Comparison of ENCODE assay signal across 31 mouse cellular contexts in the genomic region with DNA sequence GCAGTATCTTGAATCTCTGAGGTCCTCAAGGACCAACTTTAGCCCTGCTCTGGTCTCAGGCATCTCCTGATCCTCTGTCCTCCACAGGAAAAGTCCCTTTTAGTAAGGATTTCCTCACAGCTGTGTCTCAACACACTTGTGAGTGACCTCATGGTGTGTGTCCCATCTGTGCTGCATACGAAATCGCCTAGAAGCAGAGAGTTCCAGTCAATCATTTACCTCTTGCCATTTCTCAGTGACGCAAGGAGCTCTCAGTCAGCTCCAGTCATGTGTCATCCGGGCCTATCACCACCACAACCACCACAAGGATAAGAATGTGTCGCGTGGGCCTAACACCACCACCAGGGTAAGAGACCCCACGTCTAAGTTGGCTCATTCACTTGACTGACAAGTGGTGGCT.
DNase-seq lines count a peak whose midpoint lies in the region; ATAC-seq and TF ChIP-seq lines count a peak whose summit lies in the region.
"Had no signal": no experiment of that assay in that cellular context is flagged by ENCODE, and none has a peak within 500 bp of the region (broad histone marks: within the 10 kb centered on the region; RNA-seq: fewer than 3 reads in every experiment).

No protein-coding gene starts in this region.

- H3K27ac ChIP-seq in midbrain, embryonic 11.5 days (ENCODE audit: low read depth, low read length) = no peak overlapping the region
- no peak overlapping the region for H3K27ac ChIP-seq in midbrain, postnatal 0 days (ENCODE audit: low read depth, low read length)
- H3K27ac ChIP-seq in intestine, postnatal 0 days (ENCODE audit: low read depth, low read length) = no peak overlapping the region
- H3K27ac ChIP-seq: embryonic facial prominence, embryonic 15.5 days; forebrain, embryonic 15.5 days; heart, embryonic 13.5 days; hindbrain, embryonic 12.5 days; limb, embryonic 13.5 days; midbrain, embryonic 15.5 days; neural tube, embryonic 13.5 days had no signal

- peak; percentile 19 for DNase-seq in kidney, adult 9 months
- DNase-seq in kidney, adult 11 months = no peak
- peak; percentile 76 for DNase-seq in midbrain, embryonic 11.5 days (ENCODE audit: low spot score, missing footprints)
- no peak for DNase-seq in midbrain, postnatal 0 days (ENCODE audit: low spot score)
- peak; percentile 63 for DNase-seq in yolk sac, embryonic 10.5 days (ENCODE audit: low spot score)
- DNase-seq: adrenal gland, postnatal 10 days; B cell, adult 2 months; cerebellum, adult 2 months; cerebellum, postnatal 25 days; gastrocnemius, postnatal 10 days; heart, adult 18-20 months; heart, postnatal 14 days; layer of hippocampus, adult 9-11 months; lung, embryonic 14.5 days; lung, postnatal 36 days; right cerebral cortex, postnatal 4 days; thymus, adult 18-20 months; thymus, postnatal 36 days had no signal

- H3K4me1 ChIP-seq in midbrain, embryonic 11.5 days (ENCODE audit: control insufficient read depth, insufficient read depth, low read length) = no peaks in the 10 kb centered on the region
- H3K4me1 ChIP-seq in midbrain, postnatal 0 days (ENCODE audit: insufficient read depth, low read length) = no peaks in the 10 kb centered on the region
- no peaks in the 10 kb centered on the region for H3K4me1 ChIP-seq in intestine, postnatal 0 days (replicated peaks; ENCODE audit: control insufficient read depth, insufficient read depth, low read length)
- H3K4me1 ChIP-seq: embryonic facial prominence, embryonic 15.5 days; hindbrain, embryonic 12.5 days; limb, embryonic 13.5 days had no signal

- H3K9me3 ChIP-seq in midbrain, embryonic 11.5 days (ENCODE audit: control insufficient read depth, low read length) = no peaks in the 10 kb centered on the region
- no peaks in the 10 kb centered on the region for H3K9me3 ChIP-seq in midbrain, postnatal 0 days (ENCODE audit: low read length)
- H3K9me3 ChIP-seq in intestine, postnatal 0 days (ENCODE audit: control insufficient read depth) = no peaks in the 10 kb centered on the region
- H3K9me3 ChIP-seq: embryonic facial prominence, embryonic 15.5 days; forebrain, embryonic 15.5 days; G1E; heart, embryonic 13.5 days; hindbrain, embryonic 12.5 days; limb, embryonic 13.5 days; midbrain, embryonic 15.5 days; neural tube, embryonic 13.5 days had no signal

- H3K9ac ChIP-seq in midbrain, embryonic 11.5 days (ENCODE audit: low read length) = no peak overlapping the region
- no peak overlapping the region for H3K9ac ChIP-seq in midbrain, postnatal 0 days (replicated peaks; ENCODE audit: low read length, poor library complexity, severe bottlenecking)
- H3K9ac ChIP-seq in intestine, postnatal 0 days (ENCODE audit: low read depth, low read length) = no peak overlapping the region
- H3K9ac ChIP-seq: embryonic facial prominence, embryonic 15.5 days; forebrain, embryonic 15.5 days; heart, embryonic 13.5 days; hindbrain, embryonic 12.5 days; limb, embryonic 13.5 days; lung, embryonic 14.5 days; midbrain, embryonic 15.5 days; neural tube, embryonic 13.5 days had no signal

- no peaks in the 10 kb centered on the region for H3K36me3 ChIP-seq in midbrain, embryonic 11.5 days (ENCODE audit: control insufficient read depth, insufficient read depth, low read length)
- no peaks in the 10 kb centered on the region for H3K36me3 ChIP-seq in midbrain, postnatal 0 days (ENCODE audit: insufficient read depth, low read length)
- no peaks in the 10 kb centered on the region for H3K36me3 ChIP-seq in intestine, postnatal 0 days (ENCODE audit: control insufficient read depth, insufficient read depth)
- H3K36me3 ChIP-seq: embryonic facial prominence, embryonic 15.5 days; forebrain, embryonic 15.5 days; G1E; heart, embryonic 13.5 days; hindbrain, embryonic 12.5 days; limb, embryonic 13.5 days; midbrain, embryonic 15.5 days; neural tube, embryonic 13.5 days had no signal

- H3K4me3 ChIP-seq in midbrain, embryonic 11.5 days (ENCODE audit: low read depth, low read length) = no peak overlapping the region
- H3K4me3 ChIP-seq in midbrain, postnatal 0 days (ENCODE audit: low read depth, low read length) = no peak overlapping the region
- H3K4me3 ChIP-seq in intestine, postnatal 0 days (ENCODE audit: low read depth, low read length) = no peak overlapping the region
- H3K4me3 ChIP-seq: embryonic facial prominence, embryonic 15.5 days; forebrain, embryonic 15.5 days; heart, embryonic 13.5 days; hindbrain, embryonic 12.5 days; limb, embryonic 13.5 days; midbrain, embryonic 15.5 days; myocyte; neural tube, embryonic 13.5 days had no signal

- ATAC-seq in midbrain, embryonic 11.5 days (ENCODE audit: low FRiP score) = no peak
- no peak for ATAC-seq in midbrain, postnatal 0 days (ENCODE audit: low FRiP score)
- peak; percentile 56 for ATAC-seq in intestine, postnatal 0 days
- no peak for ATAC-seq in cerebellum, adult (ENCODE audit: insufficient number of reproducible peaks, low FRiP score, low TSS enrichment)
- ATAC-seq: activated CD4-positive, CD25-positive, alpha-beta regulatory T cell, adult 4 months; forebrain, embryonic 15.5 days; midbrain, embryonic 15.5 days had no signal

- WGBS in midbrain, embryonic 11.5 days = 90% methylated on average over 7 of the region's 7 CpGs
- 86% methylated on average over 7 of the region's 7 CpGs for WGBS in midbrain, postnatal 0 days
- 52% methylated on average over 7 of the region's 7 CpGs for WGBS in intestine, postnatal 0 days

- no peak overlapping the region for H3K4me2 ChIP-seq in midbrain, embryonic 11.5 days
- H3K4me2 ChIP-seq in midbrain, postnatal 0 days (ENCODE audit: low read depth, low read length, poor library complexity, severe bottlenecking) = no peak overlapping the region
- no peak overlapping the region for H3K4me2 ChIP-seq in intestine, postnatal 0 days (replicated peaks; ENCODE audit: low read depth)
- H3K4me2 ChIP-seq: embryonic facial prominence, embryonic 15.5 days; forebrain, embryonic 15.5 days; heart, embryonic 13.5 days; hindbrain, embryonic 12.5 days; limb, embryonic 13.5 days; lung, embryonic 14.5 days; midbrain, embryonic 15.5 days; neural tube, embryonic 13.5 days had no signal

- TF ChIP-seq CTCF in midbrain, postnatal 0 days (IDR thresholded peaks at IDR 0.05) = no peak
- TF ChIP-seq CTCF in intestine, postnatal 0 days (IDR thresholded peaks at IDR 0.05; ENCODE audit: low read depth) = no peak

- H3K27me3 ChIP-seq in midbrain, embryonic 11.5 days (ENCODE audit: control insufficient read depth, insufficient read depth, low read length) = no peaks in the 10 kb centered on the region
- H3K27me3 ChIP-seq in midbrain, postnatal 0 days (ENCODE audit: insufficient read depth, low read length) = no peaks in the 10 kb centered on the region
- no peaks in the 10 kb centered on the region for H3K27me3 ChIP-seq in intestine, postnatal 0 days (replicated peaks; ENCODE audit: control insufficient read depth, insufficient read depth, low read length)
- H3K27me3 ChIP-seq: CH12.LX; embryonic facial prominence, embryonic 15.5 days; forebrain, embryonic 15.5 days; heart, embryonic 13.5 days; hindbrain, embryonic 12.5 days; limb, embryonic 13.5 days; midbrain, embryonic 15.5 days; neural tube, embryonic 13.5 days had no signal

Comparison
In these comparisons a context has a peak if more than half of its experiments do, and no peak if none do; other contexts are left out.
1. DNase-seq: peak in kidney, adult 9 months (single experiment), midbrain, embryonic 11.5 days (single experiment) and yolk sac, embryonic 10.5 days (single experiment); none in kidney, adult 11 months (single experiment) and midbrain, postnatal 0 days (single experiment).